Mouse (Mus musculus) CH12.LX (cell line): ENCODE measurements at regions not wholly inside any gene's neighbourhood (a gene's known extent, or its start where the extent isn't known, plus 50 kb on each side); places are given as distances from the start of the nearest gene placed in this dataset.

Experiments
- EP300 ChIP-seq: IDR thresholded peaks from 2 replicates; pipeline ENCODE4 v1.6.1; 2011; ENCODE audit warnings: low read length, improper control_type of control experiment
- POLR2A ChIP-seq: IDR thresholded peaks from 2 replicates; pipeline ENCODE4 v1.6.1; 2011; ENCODE audit warnings: low read depth, mild to moderate bottlenecking, improper control_type of control experiment, low read length
- SMC3 ChIP-seq: IDR thresholded peaks from 2 replicates; pipeline ENCODE4 v1.6.1; 2011; ENCODE audit warnings: low read depth, low read length, improper control_type of control experiment

- TF ChIP-seq POLR2A, result no peak
- no peak for TF ChIP-seq EP300
- TF ChIP-seq SMC3, result peak; percentile 47
These were observed 239.1 kb downstream of the Sec16b start for GRCm38 (mm10) chr1:157745611-157746010.
